Mouse (Mus musculus): ENCODE data around the gene Mfsd8. TPM values are rescaled to one million over a fixed set of nuclear protein-coding genes. Genes with fewer than 3 reads are reported as not detected.

Mfsd8 gene
- total RNA-seq (2023): 10 to 100 TPM; 13.8 to 15.9 TPM

DNA sequence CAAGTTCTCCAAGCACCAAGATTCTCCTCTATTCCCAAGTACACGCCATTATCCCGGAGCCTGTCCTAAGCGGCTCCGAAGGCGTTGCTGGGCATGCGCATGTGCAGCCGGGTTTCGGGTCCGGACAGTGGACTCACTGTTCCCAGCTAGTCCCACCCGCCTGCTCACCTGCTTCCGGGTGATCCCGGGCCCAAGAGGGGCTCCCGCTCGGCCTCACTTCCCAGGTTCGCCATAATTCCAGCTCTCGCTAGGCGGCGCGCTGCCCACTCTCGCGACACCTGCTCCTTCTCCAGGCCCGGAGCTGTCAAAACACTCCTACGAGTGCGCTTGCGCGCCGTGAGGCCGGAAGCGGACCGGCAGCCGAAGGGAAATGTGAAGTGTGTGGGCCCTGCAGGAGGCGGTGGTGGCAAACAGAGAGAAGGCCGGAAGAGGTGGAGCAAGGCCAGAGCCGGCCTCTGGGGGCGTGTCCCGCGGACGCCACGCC is at the start of gene Mfsd8:
TSS of gene Mfsd8 (minus strand) at position 414 of the 484 bp plus-strand sequence.

DNA sequence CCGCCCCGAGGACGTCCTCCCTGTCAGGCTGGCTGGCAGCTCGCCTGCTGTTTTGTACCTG is 101 bp upstream of the Mfsd8 start, which contains the start of gene Abhd18:
TSS of gene Abhd18 (plus strand) at position 14 of the 61 bp plus-strand sequence.

GRCm38 (mm10) chr3:40799530-40800372 is 46.9 kb downstream of the Mfsd8 start, which contains the start of gene Plk4:
TSS of gene Plk4 (plus strand) at chr3:40800019.

Other genes starting within 250 kb of the Mfsd8 start
- gene Slc25a31, start 138.0 kb downstream of the Mfsd8 start, total RNA-seq (2023): not detected
- gene Hspa4l, start 102.4 kb downstream of the Mfsd8 start, total RNA-seq (2023): 10 to 100 TPM; 23.0 to 29.7 TPM
- gene Plk4, start 46.9 kb downstream of the Mfsd8 start, total RNA-seq (2023): 10 to 100 TPM; 26.5 to 30.7 TPM
- gene Abhd18, start 84 bp upstream of the Mfsd8 start, total RNA-seq (2023): 10 to 100 TPM; 12.7 to 13.5 TPM
- gene 1700034I23Rik, start 55.7 kb upstream of the Mfsd8 start, total RNA-seq (2023): not detected
- gene Larp1b, start 102.9 kb upstream of the Mfsd8 start, total RNA-seq (2023): 10 to 100 TPM; 19.4 to 22.8 TPM
- gene Pgrmc2, start 236.2 kb upstream of the Mfsd8 start, total RNA-seq (2023): 10 to 100 TPM; 27.4 to 29.3 TPM